Mouse (Mus musculus) G1E (cell line): ENCODE results near the gene Arap1. TPM values are rescaled to one million over a fixed set of nuclear protein-coding genes. Genes with fewer than 3 reads are reported as not detected.

Source experiments
- ATAC-seq: 2 replicates; pipeline ENCODE4 v1.8.0; 2016; ENCODE audit warnings: mild to moderate bottlenecking; ENCODE audit not compliant: insufficient number of reproducible peaks, poor library complexity, low FRiP score, severe bottlenecking; ENCODE audit errors: extremely low read depth
- DNase-seq: peaks from one replicate; pipeline ENCODE4 v3.0.0; 2012; ENCODE audit warnings: low spot score
- H3K27me3 ChIP-seq: 2 replicates; pipeline ENCODE4 v1.6.1; 2012; ENCODE audit warnings: mild to moderate bottlenecking, low read length, inconsistent platforms; ENCODE audit not compliant: insufficient read depth
- H3K36me3 ChIP-seq: replicated peaks from 2 replicates; pipeline ENCODE3; 2012; ENCODE audit warnings: mild to moderate bottlenecking, inconsistent platforms
- H3K4me1 ChIP-seq: 2 replicates; pipeline ENCODE4 v1.6.1; 2012; ENCODE audit warnings: low read depth, low read length, inconsistent platforms, mixed read lengths; ENCODE audit not compliant: insufficient read depth
- H3K4me3 ChIP-seq: 2 replicates; pipeline ENCODE4 v1.5.1; 2012; ENCODE audit warnings: low read depth, mild to moderate bottlenecking, inconsistent platforms, low read length, moderate library complexity, mixed read lengths
- H3K9me3 ChIP-seq: replicated peaks from 2 replicates; pipeline ENCODE4 v1.6.1; 2012; ENCODE audit warnings: inconsistent platforms
- CTCF ChIP-seq: IDR thresholded peaks from 2 replicates; pipeline ENCODE4 v1.5.1; 2012; ENCODE audit warnings: low read depth, low read length, inconsistent platforms, mixed read lengths
- GATA1 ChIP-seq: IDR thresholded peaks from 2 replicates; pipeline ENCODE4 v1.6.1; 2012; ENCODE audit warnings: borderline replicate concordance, low read length, inconsistent platforms, mixed read lengths
- GATA2 ChIP-seq: IDR thresholded peaks from 2 replicates; pipeline ENCODE4 v1.6.1; 2012; ENCODE audit warnings: low read depth, low read length, inconsistent platforms, borderline replicate concordance
- POLR2AphosphoS5 ChIP-seq: IDR thresholded peaks from 2 replicates; pipeline ENCODE4 v1.6.1; 2012; ENCODE audit warnings: low read depth, low read length, inconsistent platforms; ENCODE audit not compliant: insufficient replicate concordance
- TAL1 ChIP-seq: conservative IDR thresholded peaks from 2 replicates; pipeline ENCODE4 v1.6.1; 2012; ENCODE audit warnings: low read depth, low read length, inconsistent platforms, mixed read lengths
- polyA plus RNA-seq: library from polyadenylated mRNA; stranded (reverse); fragments of >175 nt; gene quantifications from 2 replicates; pipeline ENCODE4 v1.2.3, GENCODE M21; 2012
- total RNA-seq, 2 experiments: library from RNA; stranded (forward) in 1 of 2; stranded (reverse) in 1 of 2; fragments of 200-1000 nt in 1 of 2; fragments of >200 nt in 1 of 2; fragmentation: Nextera tagmentation in 1 of 2; gene quantifications; 2 replicates each; pipeline ENCODE4 v1.2.3; 2014 to 2017

Arap1 gene
- total and polyA plus RNA-seq, 3 experiments: 62.0 to 115 (median 67.6) TPM

DNA sequence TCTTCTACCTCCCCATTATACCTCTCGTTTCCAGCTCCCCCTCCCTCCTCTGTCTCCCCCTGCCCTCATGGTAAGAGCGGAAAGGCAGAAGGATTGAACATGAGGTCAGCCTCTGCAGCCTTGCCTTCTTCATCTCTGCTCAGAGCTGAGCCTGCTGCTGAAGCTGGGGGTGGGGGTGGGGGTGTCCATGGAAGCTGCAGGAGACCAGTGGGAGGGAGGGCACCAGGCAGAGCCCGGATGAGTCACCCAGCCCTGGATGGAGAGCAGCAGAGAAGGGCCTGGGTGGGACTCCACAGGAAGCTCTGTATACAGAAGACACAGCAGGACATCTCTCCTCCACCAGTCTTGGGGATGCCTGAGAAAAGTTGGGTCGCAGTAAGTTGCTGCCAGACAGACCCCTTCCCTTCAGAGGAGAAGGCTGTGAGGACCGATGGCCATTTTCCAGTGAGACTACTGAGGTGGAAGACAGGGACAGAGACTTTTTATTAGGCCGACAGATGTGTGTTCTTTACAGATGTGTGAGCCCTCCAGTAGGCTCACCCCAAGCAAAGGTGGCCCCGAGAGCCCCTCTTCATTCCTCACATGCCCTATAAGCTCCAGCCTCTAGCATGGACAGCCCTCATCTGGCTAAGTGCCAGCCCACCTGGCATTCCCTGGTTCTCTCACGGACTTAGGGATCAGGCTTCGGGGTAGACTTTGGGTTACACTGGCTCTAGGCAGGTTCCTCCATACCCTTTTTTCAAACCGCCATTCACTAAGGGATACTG is 17.6 kb upstream of the Arap1 start:
- Histone ChIP-seq H3K4me3 (no peak overlapping the region), H3K4me1 (no peaks in the 10 kb centered on the region), H3K9me3 (no peaks in the 10 kb centered on the region), H3K27me3 (peaks cover 63% of the 10 kb centered on the region), H3K36me3 (no peaks in the 10 kb centered on the region)
- no peak for DNase-seq
- TF ChIP-seq GATA1: no peak
- no peak for TF ChIP-seq POLR2AphosphoS5
- no peak for TF ChIP-seq TAL1
- no peak for TF ChIP-seq GATA2
- TF ChIP-seq CTCF: no peak
- no peak for ATAC-seq

- Histone ChIP-seq H3K4me3 (no peak overlapping the region), H3K4me1 (no peaks in the 10 kb centered on the region), H3K9me3 (no peaks in the 10 kb centered on the region), H3K27me3 (peaks cover 62% of the 10 kb centered on the region), H3K36me3 (no peaks in the 10 kb centered on the region)
- DNase-seq (no peak), ATAC-seq (no peak)
- TF ChIP-seq CTCF (no peak), GATA2 (no peak), POLR2AphosphoS5 (no peak), TAL1 (no peak), GATA1 (no peak)
These were observed 17.1 kb upstream of the Arap1 start for GRCm38 (mm10) chr7:101330841-101331173.

GRCm38 (mm10) chr7:101332045-101332831 is 15.6 kb upstream of the Arap1 start:
- Histone ChIP-seq H3K4me3 (no peak overlapping the region), H3K27me3 (peaks cover 59% of the 10 kb centered on the region), H3K4me1 (no peaks in the 10 kb centered on the region), H3K36me3 (no peaks in the 10 kb centered on the region), H3K9me3 (no peaks in the 10 kb centered on the region)
- no peak for TF ChIP-seq GATA1
- TF ChIP-seq TAL1: no peak
- TF ChIP-seq CTCF: no peak
- no peak for TF ChIP-seq POLR2AphosphoS5
- TF ChIP-seq GATA2: no peak
- no peak for ATAC-seq
- DNase-seq: no peak

DNA sequence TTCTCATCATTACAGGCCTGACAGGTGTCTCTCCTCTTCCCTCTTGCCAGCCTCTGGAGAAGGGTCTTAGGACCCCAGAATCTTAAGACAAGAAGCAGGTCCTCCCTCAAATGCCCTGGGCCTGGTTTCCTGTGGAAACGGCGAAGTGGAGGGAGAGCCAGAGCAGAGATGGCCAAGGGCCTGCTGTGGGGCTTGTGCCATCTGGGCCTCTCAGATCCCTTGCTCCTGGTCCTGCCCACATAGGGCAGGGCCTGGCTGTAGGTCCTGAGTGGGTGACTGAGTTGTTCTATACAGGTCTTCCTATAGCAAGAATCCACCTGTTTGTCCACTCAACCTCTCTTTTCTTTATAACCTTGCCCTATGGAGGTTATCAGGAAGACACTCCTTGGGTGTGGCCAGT is 12.6 kb upstream of the Arap1 start:
- DNase-seq (no peak), ATAC-seq (no peak)
- TF ChIP-seq GATA2: no peak
- TF ChIP-seq GATA1: no peak
- no peak for TF ChIP-seq TAL1
- TF ChIP-seq POLR2AphosphoS5: no peak
- TF ChIP-seq CTCF: no peak
- H3K36me3 ChIP-seq: no peaks in the 10 kb centered on the region
- H3K4me1 ChIP-seq: no peaks in the 10 kb centered on the region
- peaks cover 43% of the 10 kb centered on the region for H3K27me3 ChIP-seq
- H3K9me3 ChIP-seq: no peaks in the 10 kb centered on the region
- H3K4me3 ChIP-seq: no peak overlapping the region

DNA sequence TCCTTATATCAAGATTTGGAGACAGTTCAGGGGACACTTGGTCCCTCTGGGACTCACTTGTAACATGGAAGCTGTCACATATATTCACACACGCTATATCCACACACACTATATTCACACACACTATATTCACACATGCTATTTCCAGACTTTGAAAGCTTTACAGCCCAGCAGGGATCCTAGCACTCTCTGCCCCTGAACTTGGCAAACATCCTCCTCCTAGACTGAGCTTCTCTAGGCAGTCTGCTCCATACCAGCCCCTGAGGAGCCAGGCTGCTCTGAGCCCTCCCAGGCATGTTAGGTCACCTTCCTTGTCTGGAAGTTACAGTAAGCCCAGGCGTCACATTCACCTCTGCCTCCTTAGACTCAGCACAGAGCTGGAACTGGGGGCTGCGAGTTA is 11.2 kb upstream of the Arap1 start:
- peaks cover 38% of the 10 kb centered on the region for H3K27me3 ChIP-seq
- H3K36me3 ChIP-seq: no peaks in the 10 kb centered on the region
- no peak overlapping the region for H3K4me3 ChIP-seq
- H3K4me1 ChIP-seq: no peaks in the 10 kb centered on the region
- DNase-seq (no peak), ATAC-seq (no peak)
- no peaks in the 10 kb centered on the region for H3K9me3 ChIP-seq
- no peak for TF ChIP-seq POLR2AphosphoS5
- no peak for TF ChIP-seq GATA2
- no peak for TF ChIP-seq GATA1
- TF ChIP-seq CTCF: no peak
- TF ChIP-seq TAL1: no peak

DNA sequence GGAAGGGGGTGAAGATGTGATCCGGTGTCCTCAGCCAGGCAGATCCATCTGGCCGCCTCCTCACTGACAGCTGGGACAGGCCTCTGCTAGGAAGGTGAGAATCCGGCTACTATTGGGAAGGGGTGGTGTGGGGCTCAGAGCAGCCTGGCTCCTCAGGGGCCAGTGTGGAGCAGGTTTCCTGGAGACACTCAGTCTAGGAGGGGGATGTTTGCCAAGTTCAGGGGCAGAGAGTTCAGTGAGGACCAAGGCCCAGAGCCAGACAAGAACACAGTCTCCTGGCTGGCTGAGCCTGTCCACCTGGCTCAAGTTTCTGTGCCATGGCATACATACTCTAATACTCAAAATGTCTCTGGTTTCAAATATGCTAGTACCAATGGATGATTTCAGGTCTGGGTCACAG is 10.5 kb upstream of the Arap1 start:
- TF ChIP-seq TAL1 (no peak), GATA1 (no peak), GATA2 (no peak), CTCF (no peak), POLR2AphosphoS5 (no peak)
- Histone ChIP-seq H3K36me3 (no peaks in the 10 kb centered on the region), H3K4me3 (no peak overlapping the region), H3K9me3 (no peaks in the 10 kb centered on the region), H3K27me3 (peaks cover 41% of the 10 kb centered on the region), H3K4me1 (no peaks in the 10 kb centered on the region)
- no peak for DNase-seq
- no peak for ATAC-seq
